Mouse (Mus musculus): ENCODE data around the gene Lhx2. TPM values are rescaled to one million over a fixed set of nuclear protein-coding genes. Genes with fewer than 3 reads are reported as not detected.

Lhx2 gene
- polyA plus RNA-seq, 1 experiment from 2014 or later = 102 TPM

- ATAC-seq = no peak
Observed at GRCm38 (mm10) chr2:38403231-38403630, 64.2 kb downstream of the Lhx2 start.

GRCm38 (mm10) chr2:38404007-38404596 lies 65.0 kb downstream of the Lhx2 start:
- no peak overlapping the region for H3K9ac ChIP-seq (ENCODE audit: low read length)
- H3K27ac ChIP-seq (ENCODE audit: low read depth, low read length) = no peak overlapping the region
- no peaks in the 10 kb centered on the region for H3K36me3 ChIP-seq (ENCODE audit: control insufficient read depth, insufficient read depth, low read length)
- DNase-seq (ENCODE audit: low spot score) (peak; percentile 23), ATAC-seq (peak; percentile 23; the same call in 1 of the 2 replicates)
- H3K4me3 ChIP-seq (ENCODE audit: low read depth, low read length) = no peak overlapping the region
- no peak overlapping the region for H3K4me2 ChIP-seq (ENCODE audit: low read length)
- WGBS = 65% methylated on average over 10 of the region's 10 CpGs
- H3K4me1 ChIP-seq (ENCODE audit: control insufficient read depth, insufficient read depth, low read length) = no peaks in the 10 kb centered on the region
- H3K27me3 ChIP-seq (replicated peaks; ENCODE audit: control insufficient read depth, insufficient read depth, low read length) = no peaks in the 10 kb centered on the region
- H3K9me3 ChIP-seq (replicated peaks; ENCODE audit: control insufficient read depth, low read length) = no peaks in the 10 kb centered on the region

More at GRCm38 (mm10) chr2:38403231-38403630, 64.2 kb downstream of the Lhx2 start:
- WGBS = 66% methylated on average over 12 of the region's 12 CpGs
- H3K4me1 ChIP-seq (ENCODE audit: control insufficient read depth, insufficient read depth, low read length) = no peaks in the 10 kb centered on the region
- H3K27me3 ChIP-seq (replicated peaks; ENCODE audit: control insufficient read depth, insufficient read depth, low read length) = no peaks in the 10 kb centered on the region
- no peak overlapping the region for H3K9ac ChIP-seq (ENCODE audit: low read length)
- H3K36me3 ChIP-seq (ENCODE audit: control insufficient read depth, insufficient read depth, low read length) = no peaks in the 10 kb centered on the region
- H3K4me2 ChIP-seq (ENCODE audit: low read length) = no peak overlapping the region
- H3K4me3 ChIP-seq (ENCODE audit: low read depth, low read length) = no peak overlapping the region
- no peaks in the 10 kb centered on the region for H3K9me3 ChIP-seq (replicated peaks; ENCODE audit: control insufficient read depth, low read length)
- no peak overlapping the region for H3K27ac ChIP-seq (ENCODE audit: low read depth, low read length)
- DNase-seq (ENCODE audit: low spot score) = peak; percentile 63

GRCm38 (mm10) chr2:38405356-38405755 lies 66.3 kb downstream of the Lhx2 start:
- Histone ChIP-seq H3K4me1 (ENCODE audit: control insufficient read depth, insufficient read depth, low read length) (no peaks in the 10 kb centered on the region), H3K27ac (ENCODE audit: low read depth, low read length) (no peak overlapping the region), H3K9me3 (replicated peaks; ENCODE audit: control insufficient read depth, low read length) (no peaks in the 10 kb centered on the region), H3K36me3 (ENCODE audit: control insufficient read depth, insufficient read depth, low read length) (no peaks in the 10 kb centered on the region), H3K27me3 (replicated peaks; ENCODE audit: control insufficient read depth, insufficient read depth, low read length) (no peaks in the 10 kb centered on the region), H3K4me2 (ENCODE audit: low read length) (no peak overlapping the region), H3K9ac (ENCODE audit: low read length) (no peak overlapping the region), H3K4me3 (ENCODE audit: low read depth, low read length) (no peak overlapping the region)
- WGBS = 94% methylated on average over 4 of the region's 4 CpGs
- DNase-seq (ENCODE audit: low spot score) (no peak), ATAC-seq (no peak)

- ATAC-seq = no peak
Observed at GRCm38 (mm10) chr2:38409309-38409708, 70.2 kb downstream of the Lhx2 start.

GRCm38 (mm10) chr2:38410227-38410626 lies 71.1 kb downstream of the Lhx2 start:
- Histone ChIP-seq H3K27ac (ENCODE audit: low read depth, low read length) (no peak overlapping the region), H3K4me1 (ENCODE audit: control insufficient read depth, insufficient read depth, low read length) (0 out of 2 replicates have a peak, but pooled peaks cover 4% of the 10 kb centered on the region), H3K36me3 (ENCODE audit: control insufficient read depth, insufficient read depth, low read length) (no peaks in the 10 kb centered on the region), H3K4me3 (ENCODE audit: low read depth, low read length) (no peak overlapping the region), H3K9me3 (replicated peaks; ENCODE audit: control insufficient read depth, low read length) (no peaks in the 10 kb centered on the region), H3K27me3 (replicated peaks; ENCODE audit: control insufficient read depth, insufficient read depth, low read length) (no peaks in the 10 kb centered on the region), H3K4me2 (ENCODE audit: low read length) (no peak overlapping the region), H3K9ac (ENCODE audit: low read length) (no peak overlapping the region)
- ATAC-seq = no peak
- DNase-seq (ENCODE audit: low spot score) = no peak
- WGBS = 89% methylated on average over 6 of the region's 6 CpGs

More at GRCm38 (mm10) chr2:38409309-38409708, 70.2 kb downstream of the Lhx2 start:
- DNase-seq (ENCODE audit: low spot score) = no peak
- H3K4me1 ChIP-seq (ENCODE audit: control insufficient read depth, insufficient read depth, low read length) = 0 out of 2 replicates have a peak, but pooled peaks cover 4% of the 10 kb centered on the region
- 80% methylated on average over 3 of the region's 3 CpGs for WGBS
- no peaks in the 10 kb centered on the region for H3K9me3 ChIP-seq (replicated peaks; ENCODE audit: control insufficient read depth, low read length)
- H3K4me2 ChIP-seq (ENCODE audit: low read length) = no peak overlapping the region
- H3K9ac ChIP-seq (ENCODE audit: low read length) = no peak overlapping the region
- no peaks in the 10 kb centered on the region for H3K36me3 ChIP-seq (ENCODE audit: control insufficient read depth, insufficient read depth, low read length)
- no peak overlapping the region for H3K4me3 ChIP-seq (ENCODE audit: low read depth, low read length)
- H3K27ac ChIP-seq (ENCODE audit: low read depth, low read length) = no peak overlapping the region
- H3K27me3 ChIP-seq (replicated peaks; ENCODE audit: control insufficient read depth, insufficient read depth, low read length) = no peaks in the 10 kb centered on the region

GRCm38 (mm10) chr2:38412599-38413177 lies 73.6 kb downstream of the Lhx2 start:
- H3K9ac ChIP-seq (ENCODE audit: low read length) = no peak overlapping the region
- 15% methylated on average over 11 of the region's 11 CpGs for WGBS
- H3K4me2 ChIP-seq (ENCODE audit: low read length) = no peak overlapping the region
- no peaks in the 10 kb centered on the region for H3K27me3 ChIP-seq (replicated peaks; ENCODE audit: control insufficient read depth, insufficient read depth, low read length)
- H3K27ac ChIP-seq (ENCODE audit: low read depth, low read length) = no peak overlapping the region
- H3K4me3 ChIP-seq (ENCODE audit: low read depth, low read length) = no peak overlapping the region
- ATAC-seq (peak; percentile 40; the same call in 1 of the 2 replicates), DNase-seq (ENCODE audit: low spot score) (no peak)
- H3K36me3 ChIP-seq (ENCODE audit: control insufficient read depth, insufficient read depth, low read length) = no peaks in the 10 kb centered on the region
- H3K4me1 ChIP-seq (ENCODE audit: control insufficient read depth, insufficient read depth, low read length) = 0 out of 2 replicates have a peak, but pooled peaks cover 4% of the 10 kb centered on the region
- H3K9me3 ChIP-seq (replicated peaks; ENCODE audit: control insufficient read depth, low read length) = no peaks in the 10 kb centered on the region

- 0 out of 2 replicates have a peak, but pooled peaks cover under 1% of the 10 kb centered on the region for H3K4me1 ChIP-seq (ENCODE audit: control insufficient read depth, insufficient read depth, low read length)
- H3K9ac ChIP-seq (ENCODE audit: low read length) = no peak overlapping the region
- WGBS = 25% methylated on average over 4 of the region's 4 CpGs
- no peak overlapping the region for H3K4me3 ChIP-seq (ENCODE audit: low read depth, low read length)
- H3K36me3 ChIP-seq (ENCODE audit: control insufficient read depth, insufficient read depth, low read length) = no peaks in the 10 kb centered on the region
- DNase-seq (ENCODE audit: low spot score) = no peak
- H3K27me3 ChIP-seq (replicated peaks; ENCODE audit: control insufficient read depth, insufficient read depth, low read length) = no peaks in the 10 kb centered on the region
- no peak overlapping the region for H3K4me2 ChIP-seq (ENCODE audit: low read length)
- H3K27ac ChIP-seq (ENCODE audit: low read depth, low read length) = no peak overlapping the region
- no peaks in the 10 kb centered on the region for H3K9me3 ChIP-seq (replicated peaks; ENCODE audit: control insufficient read depth, low read length)
- no peak for ATAC-seq
Observed at GRCm38 (mm10) chr2:38417970-38418369, 78.9 kb downstream of the Lhx2 start.

All from forebrain, embryonic 14.5 days (tissue).